Mouse (Mus musculus) cerebellum, adult 9-11 months (tissue): ENCODE results near the gene Ldha.

Experiments used
- DNase-seq: peaks from one replicate; pipeline ENCODE4 v3.0.0; 2022

Gene Ldha

DNA sequence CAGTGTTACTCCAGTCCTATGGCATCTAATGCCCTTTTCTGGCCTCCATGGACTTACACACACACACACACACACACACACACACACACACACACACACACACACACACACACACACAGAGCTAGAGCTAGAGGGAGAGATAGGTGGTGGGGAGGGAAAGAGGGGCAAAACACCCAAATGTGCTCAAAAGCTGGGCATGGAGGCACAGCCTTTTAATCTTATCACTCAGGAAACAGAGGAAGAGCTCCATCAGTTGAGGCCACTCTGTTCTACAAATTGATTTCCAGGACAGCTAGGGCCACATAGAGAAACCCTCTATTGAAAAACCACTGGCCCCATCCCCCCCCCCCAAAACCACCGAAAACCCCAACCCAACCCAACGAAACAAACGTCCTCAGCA lies 42.0 kb downstream of the Ldha start:
- no peak for DNase-seq

DNA sequence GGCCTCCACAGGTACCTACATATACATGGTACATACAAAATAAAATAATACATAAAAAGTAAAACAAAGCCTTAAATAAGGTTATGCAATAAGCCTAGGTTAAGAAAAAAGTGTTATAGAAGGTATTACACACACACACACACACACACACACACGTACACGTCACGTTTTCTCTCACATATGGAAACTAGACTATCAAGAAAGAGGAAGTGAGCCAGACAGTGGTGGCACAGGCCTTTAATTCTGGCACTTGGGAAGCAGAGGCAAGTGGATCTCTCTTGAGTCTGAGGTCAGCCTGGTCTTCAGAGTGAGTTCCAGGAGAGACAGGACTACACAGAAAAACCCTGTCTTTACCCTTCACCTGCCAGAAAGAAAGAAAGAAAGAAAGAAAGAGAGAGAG lies 54.2 kb downstream of the Ldha start:
- no peak for DNase-seq

DNA sequence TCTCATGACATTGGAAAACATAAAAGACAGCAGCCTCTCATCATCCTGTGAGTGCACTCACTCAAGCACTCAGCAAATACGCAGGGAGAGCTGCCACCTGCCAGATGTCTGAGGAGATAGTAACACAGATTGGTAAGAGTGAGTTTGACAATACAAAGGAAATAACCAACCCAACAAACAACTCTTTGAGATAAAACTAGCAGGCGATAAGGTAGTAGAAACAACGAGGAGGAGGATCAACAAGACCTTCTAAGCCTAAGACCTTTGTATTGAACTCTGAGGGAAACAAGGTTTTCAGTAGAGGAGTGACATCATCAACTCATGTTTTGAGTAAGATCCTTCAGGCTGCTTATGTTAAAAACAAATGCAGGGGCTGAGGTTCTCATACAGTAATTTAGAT lies 58.1 kb downstream of the Ldha start:
- DNase-seq: no peak
